Mouse (Mus musculus): ENCODE data around the gene Atg10. TPM values are rescaled to one million over a fixed set of nuclear protein-coding genes. Genes with fewer than 3 reads are reported as not detected.

The Atg10 gene
- polyA plus RNA-seq, 1 experiment from 2014 or later: 19.9 TPM

GRCm38 (mm10) chr13:91179174-91179899 lies 44.4 kb downstream of the Atg10 start:
- TF ChIP-seq CTCF (IDR thresholded peaks at IDR 0.05; ENCODE audit: low read depth): no peak
- DNase-seq (ENCODE audit: low spot score) (no peak), ATAC-seq (replicated peaks; ENCODE audit: low FRiP score, low read depth) (no peak)
- Histone ChIP-seq H3K9ac (ENCODE audit: low read depth, low read length) (no peak overlapping the region), H3K27ac (no peak overlapping the region), H3K4me3 (replicated peaks; ENCODE audit: low read depth, low read length) (no peak overlapping the region), H3K4me2 (ENCODE audit: low read length) (no peak overlapping the region), H3K9me3 (replicated peaks; ENCODE audit: low read length) (no peaks in the 10 kb centered on the region), H3K27me3 (ENCODE audit: insufficient read depth, low read length) (no peaks in the 10 kb centered on the region), H3K4me1 (replicated peaks; ENCODE audit: insufficient read depth, low read length) (no peaks in the 10 kb centered on the region), H3K36me3 (ENCODE audit: insufficient read depth, low read length) (no peaks in the 10 kb centered on the region)
- 72% methylated on average over 8 of the region's 8 CpGs for WGBS

DNA sequence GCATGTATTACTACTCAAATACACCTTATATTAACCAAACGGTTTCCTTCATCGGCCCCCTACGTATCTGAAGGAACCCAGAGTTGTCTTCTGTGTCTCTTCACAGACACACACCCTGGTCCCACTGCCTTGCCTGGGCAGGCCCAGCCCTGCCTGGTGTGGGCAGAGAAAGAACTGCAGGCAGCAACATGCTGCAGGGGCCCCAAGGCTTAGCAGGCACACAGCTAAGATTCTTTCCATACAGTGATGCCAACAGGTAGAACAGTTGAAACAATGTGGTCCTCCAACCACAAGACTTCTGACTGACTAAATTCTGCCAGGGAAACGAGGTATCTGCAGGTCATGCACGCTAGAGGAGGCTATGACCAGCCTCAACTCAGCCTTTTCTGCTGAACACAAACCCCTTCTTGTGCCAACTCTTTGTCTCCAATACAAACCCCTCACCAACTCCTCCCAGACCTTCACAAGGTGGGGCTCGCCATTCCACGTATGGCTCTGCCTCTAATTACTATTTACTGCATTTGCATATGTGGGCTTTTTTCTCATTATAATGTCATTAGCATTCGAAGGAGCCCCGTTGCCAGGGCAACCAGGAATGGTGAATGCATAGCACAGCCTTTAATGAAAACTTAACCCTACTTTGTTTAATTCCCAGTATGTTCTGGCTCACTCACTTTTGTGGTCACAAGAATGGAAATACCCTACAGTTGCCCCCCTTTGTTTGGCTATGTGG lies 45.2 kb downstream of the Atg10 start:
- H3K27me3 ChIP-seq (ENCODE audit: insufficient read depth, low read length): no peaks in the 10 kb centered on the region
- peak; percentile 52; the same call in 1 of the 2 replicates for ATAC-seq (replicated peaks; ENCODE audit: low FRiP score, low read depth)
- no peak for TF ChIP-seq CTCF (IDR thresholded peaks at IDR 0.05; ENCODE audit: low read depth)

GRCm38 (mm10) chr13:91175347-91175746 lies 48.4 kb downstream of the Atg10 start:
- Histone ChIP-seq H3K9me3 (replicated peaks; ENCODE audit: low read length) (no peaks in the 10 kb centered on the region), H3K4me2 (ENCODE audit: low read length) (no peak overlapping the region), H3K36me3 (ENCODE audit: insufficient read depth, low read length) (no peaks in the 10 kb centered on the region), H3K27ac (no peak overlapping the region), H3K27me3 (ENCODE audit: insufficient read depth, low read length) (no peaks in the 10 kb centered on the region), H3K4me3 (replicated peaks; ENCODE audit: low read depth, low read length) (no peak overlapping the region), H3K9ac (ENCODE audit: low read depth, low read length) (no peak overlapping the region), H3K4me1 (replicated peaks; ENCODE audit: insufficient read depth, low read length) (no peaks in the 10 kb centered on the region)
- ATAC-seq (replicated peaks; ENCODE audit: low FRiP score, low read depth): no peak
- DNase-seq (ENCODE audit: low spot score): no peak
- WGBS: 78% methylated on average over 3 of the region's 3 CpGs
- TF ChIP-seq CTCF (IDR thresholded peaks at IDR 0.05; ENCODE audit: low read depth): no peak

More for the DNA sequence above, 45.2 kb downstream of the Atg10 start:
- Histone ChIP-seq H3K4me3 (replicated peaks; ENCODE audit: low read depth, low read length) (no peak overlapping the region), H3K36me3 (ENCODE audit: insufficient read depth, low read length) (no peaks in the 10 kb centered on the region), H3K27ac (no peak overlapping the region), H3K9me3 (replicated peaks; ENCODE audit: low read length) (no peaks in the 10 kb centered on the region), H3K4me1 (replicated peaks; ENCODE audit: insufficient read depth, low read length) (no peaks in the 10 kb centered on the region), H3K9ac (ENCODE audit: low read depth, low read length) (no peak overlapping the region), H3K4me2 (ENCODE audit: low read length) (no peak overlapping the region)
- WGBS: 57% methylated on average over 9 of the region's 9 CpGs
- DNase-seq (ENCODE audit: low spot score): no peak

- Histone ChIP-seq H3K4me3 (replicated peaks; ENCODE audit: low read depth, low read length) (no peak overlapping the region), H3K36me3 (ENCODE audit: insufficient read depth, low read length) (no peaks in the 10 kb centered on the region), H3K27me3 (ENCODE audit: insufficient read depth, low read length) (no peaks in the 10 kb centered on the region), H3K9ac (ENCODE audit: low read depth, low read length) (no peak overlapping the region), H3K9me3 (replicated peaks; ENCODE audit: low read length) (no peaks in the 10 kb centered on the region), H3K4me2 (ENCODE audit: low read length) (no peak overlapping the region), H3K27ac (no peak overlapping the region), H3K4me1 (replicated peaks; ENCODE audit: insufficient read depth, low read length) (no peaks in the 10 kb centered on the region)
- TF ChIP-seq CTCF (IDR thresholded peaks at IDR 0.05; ENCODE audit: low read depth): no peak
- WGBS: 76% methylated on average over 15 of the region's 15 CpGs
- DNase-seq (ENCODE audit: low spot score) (no peak), ATAC-seq (replicated peaks; ENCODE audit: low FRiP score, low read depth) (no peak)
These were observed 51.8 kb downstream of the Atg10 start for GRCm38 (mm10) chr13:91171766-91172491.

- Histone ChIP-seq H3K27me3 (ENCODE audit: insufficient read depth, low read length) (no peaks in the 10 kb centered on the region), H3K36me3 (ENCODE audit: insufficient read depth, low read length) (no peaks in the 10 kb centered on the region), H3K27ac (no peak overlapping the region), H3K9me3 (replicated peaks; ENCODE audit: low read length) (no peaks in the 10 kb centered on the region), H3K4me1 (replicated peaks; ENCODE audit: insufficient read depth, low read length) (no peaks in the 10 kb centered on the region), H3K9ac (ENCODE audit: low read depth, low read length) (no peak overlapping the region), H3K4me2 (ENCODE audit: low read length) (no peak overlapping the region), H3K4me3 (replicated peaks; ENCODE audit: low read depth, low read length) (no peak overlapping the region)
- DNase-seq (ENCODE audit: low spot score) (no peak), ATAC-seq (replicated peaks; ENCODE audit: low FRiP score, low read depth) (no peak)
- 80% methylated on average over 5 of the region's 5 CpGs for WGBS
- TF ChIP-seq CTCF (IDR thresholded peaks at IDR 0.05; ENCODE audit: low read depth): no peak
These were observed 52.6 kb downstream of the Atg10 start for GRCm38 (mm10) chr13:91171205-91171604.
